Mouse (Mus musculus) olfactory bulb, adult 2 months (tissue): ENCODE data around the gene Npnt.

Experiments used
- CTCF ChIP-seq: fragments of 200-500 bp; IDR thresholded peaks from 2 replicates; pipeline ENCODE4 v1.5.1; 2012; ENCODE audit warnings: low read depth, mild to moderate bottlenecking, low read length, moderate library complexity; ENCODE audit not compliant: insufficient read depth
- POLR2A ChIP-seq: fragments of 200-500 bp; IDR thresholded peaks from 2 replicates; pipeline ENCODE4 v1.6.1; 2012; ENCODE audit warnings: mild to moderate bottlenecking, low read depth, low read length, moderate library complexity; ENCODE audit not compliant: insufficient read depth

DNA sequence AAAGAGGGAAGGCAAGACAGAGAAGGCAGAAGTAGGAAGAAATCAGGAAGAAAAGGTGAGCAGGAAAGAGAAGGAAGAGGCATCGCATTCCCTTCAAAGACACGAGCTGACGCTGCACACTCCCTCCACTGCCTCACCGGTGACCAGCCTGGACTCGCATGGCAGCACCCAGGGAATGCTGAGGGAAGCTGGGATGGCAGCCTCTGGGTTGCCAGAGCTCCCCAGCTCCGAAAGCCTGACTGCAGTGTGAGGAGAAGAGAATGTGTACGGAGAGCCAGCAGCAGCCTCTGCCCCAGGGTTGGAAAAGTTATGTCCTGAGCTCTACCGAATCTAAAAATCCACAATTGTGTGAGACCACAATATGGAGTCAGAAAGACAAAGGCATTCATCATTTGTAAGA is 110.6 kb downstream of the Npnt start:
- TF ChIP-seq CTCF (no peak), POLR2A (no peak)
